In the genomic region with DNA sequence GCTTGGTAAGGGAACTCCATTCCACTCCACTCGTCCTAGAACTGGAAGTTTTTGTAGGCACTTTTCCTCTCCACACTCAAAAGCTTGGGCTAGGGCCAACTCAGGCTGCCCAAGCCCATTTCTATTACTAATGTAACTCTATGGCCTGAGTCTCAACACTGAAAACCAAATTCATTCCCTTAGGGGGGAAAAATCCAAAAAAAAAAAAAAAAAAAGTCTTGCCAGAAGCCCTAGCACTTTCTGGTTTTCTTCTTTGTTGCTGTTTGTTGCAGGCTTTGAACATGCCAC, we compare ENCODE assay signal across 16 mouse cellular contexts. TPM values are rescaled to one million over a fixed set of nuclear protein-coding genes. Genes with fewer than 3 reads are reported as not detected.
DNase-seq lines count a peak whose midpoint lies in the region; ATAC-seq and TF ChIP-seq lines count a peak whose summit lies in the region.
"Had no signal": no experiment of that assay in that cellular context is flagged by ENCODE, and none has a peak within 500 bp of the region (broad histone marks: within the 10 kb centered on the region; RNA-seq: fewer than 3 reads in every experiment).

No protein-coding gene starts in this region.

- H3K4me2 ChIP-seq in heart, embryonic 15.5 days: peak overlapping the region; percentile 21; the same call in 1 of the 2 replicates
- peak overlapping the region; percentile 36; the same call in 1 of the 2 replicates for H3K4me2 ChIP-seq in lung, postnatal 0 days (replicated peaks; ENCODE audit: low read depth, low read length)

- ATAC-seq in heart, embryonic 15.5 days (replicated peaks; ENCODE audit: insufficient number of reproducible peaks, insufficient read depth, low FRiP score, low read depth): no peak
- ATAC-seq in lung, postnatal 0 days: no peak
- ATAC-seq: forebrain, postnatal 0 days; inflammation-experienced regulatory T-cells, adult 6 months had no signal

- no peaks in the 10 kb centered on the region for H3K36me3 ChIP-seq in heart, embryonic 15.5 days
- H3K36me3 ChIP-seq in hindbrain, embryonic 10.5 days: no peaks in the 10 kb centered on the region; the same call in 1 of the 2 replicates
- H3K36me3 ChIP-seq in lung, postnatal 0 days (ENCODE audit: insufficient read depth, low read length): no peaks in the 10 kb centered on the region
- H3K36me3 ChIP-seq: limb, embryonic 13.5 days had no signal

- H3K4me1 ChIP-seq in heart, embryonic 15.5 days (replicated peaks): peaks cover 26% of the 10 kb centered on the region
- peaks cover 36% of the 10 kb centered on the region for H3K4me1 ChIP-seq in hindbrain, embryonic 10.5 days (replicated peaks)
- 0 out of 2 replicates have a peak, but pooled peaks cover 4% of the 10 kb centered on the region for H3K4me1 ChIP-seq in lung, postnatal 0 days (ENCODE audit: insufficient read depth, low read depth, low read length)

- intact Hi-C loops in heart, postnatal 14 days (cut with DNase I): loop anchor here (5.0 kb wide), 1 partner anchor 155 kb away; no protein-coding TSS in a partner anchor

- TF ChIP-seq CTCF in lung, postnatal 0 days (IDR thresholded peaks at IDR 0.05): no peak

- no peak for DNase-seq in heart, postnatal 14 days
- DNase-seq in NIH3T3 (ENCODE audit: low read depth): peak; percentile 88
- DNase-seq in hindbrain, embryonic 10.5 days (ENCODE audit: low spot score): peak; percentile 3
- DNase-seq in lung, postnatal 0 days (ENCODE audit: low spot score): peak; percentile 54
- DNase-seq in thymus, postnatal 36 days: no peak
- no peak for DNase-seq in T-cell, adult 2 months (ENCODE audit: low spot score)
- no peak for DNase-seq in thymus, postnatal 14 days
- DNase-seq: cerebellum, adult 11 months; forebrain, postnatal 0 days; right cerebral cortex, postnatal 14 days; thymus, adult 18-20 months had no signal

- no peak overlapping the region for H3K4me3 ChIP-seq in heart, embryonic 15.5 days
- peak overlapping the region; percentile 81 for H3K4me3 ChIP-seq in hindbrain, embryonic 10.5 days
- H3K4me3 ChIP-seq in lung, postnatal 0 days (ENCODE audit: low read depth, low read length): no peak overlapping the region
- H3K4me3 ChIP-seq: limb, embryonic 13.5 days had no signal

- H3K9ac ChIP-seq in heart, embryonic 15.5 days: no peak overlapping the region
- no peak overlapping the region for H3K9ac ChIP-seq in lung, postnatal 0 days (replicated peaks; ENCODE audit: low read depth)
- H3K9ac ChIP-seq: forebrain, postnatal 0 days; limb, embryonic 13.5 days had no signal

- H3K27me3 ChIP-seq in heart, embryonic 15.5 days: peaks cover 98% of the 10 kb centered on the region
- H3K27me3 ChIP-seq in hindbrain, embryonic 10.5 days (ENCODE audit: insufficient read depth, poor library complexity, severe bottlenecking): peaks cover 100% of the 10 kb centered on the region
- H3K27me3 ChIP-seq in lung, postnatal 0 days (replicated peaks; ENCODE audit: insufficient read depth, low read length): peaks cover 16% of the 10 kb centered on the region; the same call in 1 of the 2 replicates

- 26% methylated on average over 1 of the region's 1 CpGs for WGBS in heart, embryonic 15.5 days
- WGBS in hindbrain, embryonic 10.5 days: 3% methylated on average over 1 of the region's 1 CpGs
- WGBS in lung, postnatal 0 days: 0% methylated on average over 1 of the region's 1 CpGs

- H3K9me3 ChIP-seq in heart, embryonic 15.5 days (replicated peaks): no peaks in the 10 kb centered on the region
- H3K9me3 ChIP-seq in hindbrain, embryonic 10.5 days: no peaks in the 10 kb centered on the region
- no peaks in the 10 kb centered on the region for H3K9me3 ChIP-seq in lung, postnatal 0 days (ENCODE audit: low read length)
- H3K9me3 ChIP-seq: limb, embryonic 13.5 days had no signal

- no peak for TF ChIP-seq EP300 in lung, postnatal 0 days (IDR thresholded peaks at IDR 0.05)

- no peak overlapping the region for H3K27ac ChIP-seq in heart, embryonic 15.5 days
- H3K27ac ChIP-seq in hindbrain, embryonic 10.5 days: peak overlapping the region; percentile 95
- H3K27ac ChIP-seq in lung, postnatal 0 days (ENCODE audit: low read length): peak overlapping the region; percentile 66
- H3K27ac ChIP-seq: limb, embryonic 13.5 days had no signal

RNA-seq across cellular contexts. Expression of gene Hoxa2, which starts 2.6 kb away (rescaled TPM):
- polyA plus RNA-seq in heart, embryonic 15.5 days (2015; fragmentation: Nextera tagmentation; extraction: Ambion mirVana): 1.2 and 3.1 TPM in 2 replicates
- total RNA-seq in heart, postnatal 14 days (2021): under 1 TPM; 0.24 to 0.76 TPM
- 31.4 and 56.9 TPM in 2 replicates for polyA plus RNA-seq in hindbrain, embryonic 10.5 days (2016; fragmentation: Nextera tagmentation; extraction: Ambion mirVana)
- 7.2 and 8.2 TPM in 2 replicates for polyA plus RNA-seq in lung, postnatal 0 days (2015; fragmentation: Nextera tagmentation; extraction: Ambion mirVana)
- total RNA-seq: forebrain, postnatal 0 days; layer of hippocampus, postnatal 10 days; neutrophil, adult 5-6 weeks had no signal
- polyA plus RNA-seq: forebrain, postnatal 0 days; inflammation-experienced regulatory T-cells, adult 6 months had no signal

RNA-seq across cellular contexts. Expression of gene Hoxa1, which starts 3.9 kb away (rescaled TPM):
- 0.59 and 1.1 TPM in 2 replicates for polyA plus RNA-seq in heart, embryonic 15.5 days (2015; fragmentation: Nextera tagmentation; extraction: Ambion mirVana)
- under 1 TPM; 0.15 to 0.22 TPM for total RNA-seq in heart, postnatal 14 days (2021)
- 0.77 and 1.4 TPM in 2 replicates for polyA plus RNA-seq in hindbrain, embryonic 10.5 days (2016; fragmentation: Nextera tagmentation; extraction: Ambion mirVana)
- 0.65 and 1.0 TPM in 2 replicates for polyA plus RNA-seq in lung, postnatal 0 days (2015; fragmentation: Nextera tagmentation; extraction: Ambion mirVana)
- total RNA-seq: layer of hippocampus, postnatal 10 days; neutrophil, adult 5-6 weeks had no signal
- polyA plus RNA-seq: forebrain, postnatal 0 days; inflammation-experienced regulatory T-cells, adult 6 months had no signal

RNA-seq across cellular contexts. Expression of gene 5730596B20Rik, which starts 15.3 kb away (rescaled TPM):
- polyA plus RNA-seq in heart, embryonic 15.5 days (2015; fragmentation: Nextera tagmentation; extraction: Ambion mirVana): 0.33 and 0.68 TPM in 2 replicates
- total RNA-seq in heart, postnatal 14 days (2021): under 1 TPM; 0.17 to 0.20 TPM
- 0.90 and 3.6 TPM in 2 replicates for polyA plus RNA-seq in hindbrain, embryonic 10.5 days (2016; fragmentation: Nextera tagmentation; extraction: Ambion mirVana)
- 1.5 and 1.6 TPM in 2 replicates for polyA plus RNA-seq in lung, postnatal 0 days (2015; fragmentation: Nextera tagmentation; extraction: Ambion mirVana)
- total RNA-seq: forebrain, postnatal 0 days; layer of hippocampus, postnatal 10 days; neutrophil, adult 5-6 weeks had no signal
- polyA plus RNA-seq: forebrain, postnatal 0 days; inflammation-experienced regulatory T-cells, adult 6 months had no signal

RNA-seq across cellular contexts. Expression of gene Hoxa4, which starts 29.5 kb away (rescaled TPM):
- 0.43 and 0.77 TPM in 2 replicates for polyA plus RNA-seq in heart, embryonic 15.5 days (2015; fragmentation: Nextera tagmentation; extraction: Ambion mirVana)
- total RNA-seq in heart, postnatal 14 days (2021): under 1 TPM; 0.44 to 0.62 TPM
- polyA plus RNA-seq in hindbrain, embryonic 10.5 days (2016; fragmentation: Nextera tagmentation; extraction: Ambion mirVana): 0.14 and 4.3 TPM in 2 replicates
- polyA plus RNA-seq in lung, postnatal 0 days (2015; fragmentation: Nextera tagmentation; extraction: Ambion mirVana): 3.7 and 3.9 TPM in 2 replicates
- total RNA-seq: forebrain, postnatal 0 days; layer of hippocampus, postnatal 10 days; neutrophil, adult 5-6 weeks had no signal
- polyA plus RNA-seq: forebrain, postnatal 0 days; inflammation-experienced regulatory T-cells, adult 6 months had no signal

RNA-seq across cellular contexts. Expression of gene Hoxa5, which starts 42.4 kb away (rescaled TPM):
- 2.3 and 6.3 TPM in 2 replicates for polyA plus RNA-seq in heart, embryonic 15.5 days (2015; fragmentation: Nextera tagmentation; extraction: Ambion mirVana)
- 1 to 10 TPM; 1.4 to 2.1 TPM for total RNA-seq in heart, postnatal 14 days (2021)
- 1.8 TPM in 1 of 2 replicates, not detected in the other for polyA plus RNA-seq in hindbrain, embryonic 10.5 days (2016; fragmentation: Nextera tagmentation; extraction: Ambion mirVana)
- polyA plus RNA-seq in lung, postnatal 0 days (2015; fragmentation: Nextera tagmentation; extraction: Ambion mirVana): 39.7 and 40.3 TPM in 2 replicates
- total RNA-seq: forebrain, postnatal 0 days; layer of hippocampus, postnatal 10 days; neutrophil, adult 5-6 weeks had no signal
- polyA plus RNA-seq: forebrain, postnatal 0 days; inflammation-experienced regulatory T-cells, adult 6 months had no signal

Comparison
In these comparisons a context has a peak if more than half of its experiments do, and no peak if none do; other contexts are left out.
1. DNase-seq: peak in NIH3T3 (single experiment), hindbrain, embryonic 10.5 days (single experiment) and lung, postnatal 0 days (single experiment); none in heart, postnatal 14 days (0 of 2), thymus, postnatal 36 days (0 of 2), T-cell, adult 2 months (single experiment) and thymus, postnatal 14 days (single experiment).